Mouse (Mus musculus): ENCODE data around the gene Myo10. TPM values are rescaled to one million over a fixed set of nuclear protein-coding genes. Genes with fewer than 3 reads are reported as not detected.

Myo10 gene
- polyA plus RNA-seq, 1 experiment from 2014 or later, result 28.4 TPM

DNA sequence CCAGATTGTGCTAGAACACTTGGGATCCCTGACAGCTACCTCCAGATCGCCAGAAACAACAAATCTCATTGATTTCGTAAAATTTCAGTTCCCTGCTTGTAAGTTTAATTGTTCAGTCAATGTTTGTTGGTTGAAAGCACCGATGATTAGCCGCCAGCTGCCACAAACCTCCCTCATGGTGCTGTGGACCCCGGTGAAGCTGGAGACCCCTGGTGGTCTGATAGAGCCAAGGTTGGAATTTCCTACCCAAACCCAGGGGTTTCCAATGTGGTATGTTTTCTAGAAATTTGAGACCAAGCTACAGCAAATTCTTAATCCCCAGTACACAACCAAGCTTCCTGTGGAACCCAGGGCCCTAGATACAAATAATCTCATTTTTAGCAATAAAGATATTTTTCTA lies 179.4 kb downstream of the Myo10 start:
- Histone ChIP-seq H3K4me2 (no peak overlapping the region), H3K4me1 (peaks cover 3% of the 10 kb centered on the region; the same call in 1 of the 2 replicates), H3K9me3 (no peaks in the 10 kb centered on the region), H3K36me3 (peaks cover 83% of the 10 kb centered on the region), H3K4me3 (no peak overlapping the region), H3K9ac (no peak overlapping the region), H3K27ac (no peak overlapping the region), H3K27me3 (no peaks in the 10 kb centered on the region)
- no peak for ATAC-seq (ENCODE audit: insufficient number of reproducible peaks, low FRiP score, low TSS enrichment, low read depth)
- WGBS, result 75% methylated on average over 5 of the region's 5 CpGs

DNA sequence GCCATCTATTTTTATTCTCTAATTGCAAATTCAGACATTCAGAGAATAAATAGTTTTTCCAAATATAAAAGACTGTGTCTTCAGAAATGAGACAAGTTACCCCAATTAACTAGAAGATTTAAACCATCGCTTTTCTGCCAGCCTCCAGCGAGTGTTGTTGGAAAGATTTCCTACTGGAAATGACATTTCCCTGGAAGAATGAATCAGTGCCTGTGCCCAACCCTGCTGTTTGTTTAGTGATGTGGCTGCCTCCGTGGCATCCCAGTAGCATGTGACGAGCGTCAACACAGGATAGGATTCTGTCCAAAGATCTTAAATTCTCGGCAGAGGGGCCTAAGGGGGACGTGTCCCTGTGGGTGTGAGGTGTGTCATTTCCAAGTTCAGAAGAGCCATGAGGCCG lies 179.9 kb downstream of the Myo10 start:
- Histone ChIP-seq H3K9ac (no peak overlapping the region), H3K27me3 (no peaks in the 10 kb centered on the region), H3K4me1 (peaks cover 3% of the 10 kb centered on the region; the same call in 1 of the 2 replicates), H3K9me3 (no peaks in the 10 kb centered on the region), H3K4me2 (no peak overlapping the region), H3K4me3 (no peak overlapping the region), H3K36me3 (peaks cover 85% of the 10 kb centered on the region), H3K27ac (no peak overlapping the region)
- no peak for ATAC-seq (ENCODE audit: insufficient number of reproducible peaks, low FRiP score, low TSS enrichment, low read depth)
- WGBS, result 83% methylated on average over 8 of the region's 8 CpGs

- H3K9me3 ChIP-seq, result no peaks in the 10 kb centered on the region
- no peaks in the 10 kb centered on the region for H3K27me3 ChIP-seq
- H3K4me1 ChIP-seq, result peaks cover 3% of the 10 kb centered on the region; the same call in 1 of the 2 replicates
- H3K4me2 ChIP-seq, result no peak overlapping the region
- no peak overlapping the region for H3K27ac ChIP-seq
- H3K4me3 ChIP-seq, result no peak overlapping the region
- H3K9ac ChIP-seq, result no peak overlapping the region
- H3K36me3 ChIP-seq, result peaks cover 87% of the 10 kb centered on the region
- no peak for ATAC-seq (ENCODE audit: insufficient number of reproducible peaks, low FRiP score, low TSS enrichment, low read depth)
- 39% methylated on average over 15 of the region's 15 CpGs for WGBS
Measured at GRCm38 (mm10) chr15:25803111-25803510, 180.8 kb downstream of the Myo10 start.

DNA sequence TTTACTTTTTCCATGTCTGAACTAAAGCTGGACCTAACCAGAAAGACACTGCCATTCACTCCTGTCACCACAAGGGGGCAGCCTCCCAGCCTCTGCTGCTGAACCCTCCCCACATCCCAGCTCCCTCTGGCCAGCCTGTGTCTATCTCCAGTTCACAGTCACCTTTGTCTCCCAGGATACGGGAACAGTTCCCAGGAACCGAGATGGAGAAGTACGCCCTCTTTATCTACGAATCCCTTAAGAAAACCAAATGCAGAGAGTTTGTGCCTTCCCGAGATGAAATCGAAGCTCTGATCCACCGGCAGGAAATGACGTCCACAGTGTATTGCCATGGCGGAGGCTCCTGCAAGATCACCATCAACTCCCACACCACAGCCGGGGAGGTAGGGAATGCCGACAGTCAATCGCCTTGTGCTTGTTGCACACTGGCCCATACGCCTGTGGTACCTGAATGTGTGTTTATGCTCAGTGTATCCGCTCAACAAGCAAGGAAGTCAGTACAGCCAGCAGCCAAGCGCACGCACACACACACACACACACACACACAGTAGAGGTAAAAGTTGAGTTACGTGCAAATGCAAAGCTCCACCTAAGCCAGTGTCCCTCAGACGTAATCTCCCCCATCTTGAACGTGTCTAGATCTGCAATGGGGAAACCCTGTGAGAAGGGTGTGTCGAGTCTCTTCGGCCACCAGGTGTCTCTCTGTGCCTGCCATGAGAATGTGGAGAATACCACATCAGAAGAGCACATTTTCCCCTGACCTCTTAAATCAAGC lies 183.2 kb downstream of the Myo10 start:
- peaks cover 88% of the 10 kb centered on the region for H3K36me3 ChIP-seq
- no peak overlapping the region for H3K4me3 ChIP-seq

GRCm38 (mm10) chr15:25806363-25806762 lies 184.0 kb downstream of the Myo10 start:
- Histone ChIP-seq H3K4me2 (no peak overlapping the region), H3K27ac (no peak overlapping the region), H3K36me3 (peaks cover 88% of the 10 kb centered on the region), H3K4me3 (no peak overlapping the region), H3K27me3 (no peaks in the 10 kb centered on the region), H3K9ac (no peak overlapping the region), H3K9me3 (no peaks in the 10 kb centered on the region), H3K4me1 (peaks cover 3% of the 10 kb centered on the region; the same call in 1 of the 2 replicates)
- WGBS, result 85% methylated on average over 17 of the region's 17 CpGs
- ATAC-seq (ENCODE audit: insufficient number of reproducible peaks, low FRiP score, low TSS enrichment, low read depth), result no peak

More for the DNA sequence above, 183.2 kb downstream of the Myo10 start:
- no peaks in the 10 kb centered on the region for H3K27me3 ChIP-seq
- peaks cover 3% of the 10 kb centered on the region; the same call in 1 of the 2 replicates for H3K4me1 ChIP-seq
- no peak overlapping the region for H3K4me2 ChIP-seq
- H3K27ac ChIP-seq, result no peak overlapping the region
- H3K9ac ChIP-seq, result no peak overlapping the region
- ATAC-seq (ENCODE audit: insufficient number of reproducible peaks, low FRiP score, low TSS enrichment, low read depth), result no peak
- WGBS, result 82% methylated on average over 21 of the region's 21 CpGs
- no peaks in the 10 kb centered on the region for H3K9me3 ChIP-seq

GRCm38 (mm10) chr15:25806878-25807277 lies 184.6 kb downstream of the Myo10 start:
- H3K4me1 ChIP-seq, result peaks cover 3% of the 10 kb centered on the region; the same call in 1 of the 2 replicates
- H3K4me2 ChIP-seq, result no peak overlapping the region
- H3K36me3 ChIP-seq, result peaks cover 88% of the 10 kb centered on the region
- H3K9ac ChIP-seq, result no peak overlapping the region
- no peaks in the 10 kb centered on the region for H3K27me3 ChIP-seq
- no peak overlapping the region; the same call in 1 of the 2 replicates for H3K27ac ChIP-seq
- ATAC-seq (ENCODE audit: insufficient number of reproducible peaks, low FRiP score, low TSS enrichment, low read depth), result no peak
- H3K4me3 ChIP-seq, result no peak overlapping the region
- no peaks in the 10 kb centered on the region for H3K9me3 ChIP-seq
- 80% methylated on average over 9 of the region's 9 CpGs for WGBS

DNA sequence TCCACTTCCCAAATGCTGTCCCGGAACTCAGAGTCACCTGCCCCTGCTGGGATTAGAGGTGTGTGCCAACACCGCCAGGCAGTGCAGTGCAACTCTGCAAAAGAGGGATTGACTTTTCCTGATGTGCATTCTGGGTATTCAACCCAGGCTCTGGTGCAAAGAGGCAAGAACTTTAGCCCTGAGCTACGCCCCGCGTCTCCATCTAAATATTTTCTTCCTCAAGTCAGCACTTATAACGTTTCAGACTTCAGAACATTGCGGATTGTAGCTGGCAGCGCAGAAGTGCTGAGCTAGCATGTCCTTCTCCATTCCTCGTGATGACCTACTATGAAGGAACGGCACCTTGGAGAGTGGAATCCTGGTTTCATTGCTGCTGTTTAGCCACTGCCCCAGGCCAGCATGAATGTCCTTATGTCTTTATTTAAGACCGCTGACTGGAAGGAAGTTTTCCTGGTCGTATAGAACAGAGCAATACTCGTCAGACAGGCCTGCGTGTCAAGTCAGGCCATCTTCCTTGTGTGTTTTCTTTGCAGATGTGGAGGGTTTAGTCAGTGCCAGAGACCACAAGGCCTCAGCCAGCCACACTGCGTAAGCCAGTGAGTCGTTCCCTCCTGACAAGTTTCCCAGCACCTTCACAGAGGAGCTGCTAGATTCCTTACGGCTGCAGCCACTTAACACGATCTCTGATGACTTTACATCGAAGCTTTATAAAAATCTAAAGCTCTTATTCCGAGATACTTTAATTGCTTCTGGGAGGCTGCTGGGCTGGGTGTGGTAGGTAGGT lies 186.5 kb downstream of the Myo10 start:
- ATAC-seq (ENCODE audit: insufficient number of reproducible peaks, low FRiP score, low TSS enrichment, low read depth), result no peak
- peaks cover 3% of the 10 kb centered on the region; the same call in 1 of the 2 replicates for H3K4me1 ChIP-seq
- H3K9me3 ChIP-seq, result no peaks in the 10 kb centered on the region
- H3K36me3 ChIP-seq, result peaks cover 83% of the 10 kb centered on the region
- no peak overlapping the region for H3K27ac ChIP-seq
- H3K4me3 ChIP-seq, result no peak overlapping the region
- H3K27me3 ChIP-seq, result no peaks in the 10 kb centered on the region
- no peak overlapping the region for H3K4me2 ChIP-seq
- WGBS, result 77% methylated on average over 20 of the region's 20 CpGs
- no peak overlapping the region for H3K9ac ChIP-seq

DNA sequence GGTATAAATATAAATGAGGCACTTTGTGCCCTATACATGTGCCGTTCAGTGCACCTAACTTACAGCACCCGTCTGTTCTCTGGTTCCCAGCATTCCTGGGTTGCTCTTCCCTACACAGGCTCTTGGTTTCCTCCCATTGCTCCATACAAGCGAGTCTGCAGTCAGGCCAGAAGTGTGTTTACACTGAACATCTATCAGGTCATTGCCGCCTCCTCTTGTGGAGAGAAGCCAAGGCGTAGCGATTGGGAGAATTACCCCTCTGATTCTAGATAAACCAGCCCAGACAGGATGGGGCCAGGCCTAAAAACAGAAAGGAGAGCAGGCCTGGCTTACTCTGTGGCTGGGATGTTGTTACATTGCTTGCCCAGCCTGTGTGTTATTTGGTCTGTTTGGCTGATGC lies 187.3 kb downstream of the Myo10 start:
- peaks cover 3% of the 10 kb centered on the region; the same call in 1 of the 2 replicates for H3K4me1 ChIP-seq
- H3K4me3 ChIP-seq, result no peak overlapping the region
- no peaks in the 10 kb centered on the region for H3K27me3 ChIP-seq
- no peak overlapping the region for H3K27ac ChIP-seq
- no peak overlapping the region for H3K4me2 ChIP-seq
- ATAC-seq (ENCODE audit: insufficient number of reproducible peaks, low FRiP score, low TSS enrichment, low read depth), result no peak
- 81% methylated on average over 6 of the region's 6 CpGs for WGBS
- peaks cover 1% of the 10 kb centered on the region; the same call in 1 of the 2 replicates for H3K9me3 ChIP-seq
- H3K9ac ChIP-seq, result no peak overlapping the region
- H3K36me3 ChIP-seq, result peaks cover 81% of the 10 kb centered on the region

- no peaks in the 10 kb centered on the region for H3K4me1 ChIP-seq
- H3K9me3 ChIP-seq, result peaks cover 4% of the 10 kb centered on the region; the same call in 1 of the 2 replicates
Measured at GRCm38 (mm10) chr15:25811834-25812250, 189.5 kb downstream of the Myo10 start.

DNA sequence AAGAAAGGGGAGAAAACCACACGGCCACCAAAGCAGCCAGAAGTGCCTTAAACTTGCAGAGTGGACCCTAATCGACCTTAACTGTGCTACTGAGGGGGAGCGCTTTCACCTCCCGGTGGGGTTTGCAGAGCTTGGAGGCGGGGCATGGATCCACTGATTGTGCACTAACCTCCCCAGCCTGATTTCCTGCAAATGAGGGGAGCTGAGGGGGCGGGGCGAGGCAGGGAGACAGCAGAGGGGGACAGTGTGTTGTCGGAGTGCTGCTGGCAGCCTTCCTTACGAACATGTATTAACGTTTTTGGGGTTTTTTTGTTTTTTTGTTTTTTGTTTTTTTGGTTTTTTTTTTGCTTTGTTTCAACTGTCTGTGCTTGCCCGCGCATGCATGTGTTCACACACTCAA lies 190.2 kb downstream of the Myo10 start:
- Histone ChIP-seq H3K4me2 (no peak overlapping the region), H3K27me3 (no peaks in the 10 kb centered on the region), H3K4me3 (no peak overlapping the region), H3K27ac (no peak overlapping the region), H3K36me3 (peaks cover 67% of the 10 kb centered on the region), H3K9me3 (peaks cover 4% of the 10 kb centered on the region; the same call in 1 of the 2 replicates), H3K4me1 (no peaks in the 10 kb centered on the region), H3K9ac (no peak overlapping the region)
- WGBS, result 62% methylated on average over 12 of the region's 12 CpGs
- no peak for ATAC-seq (ENCODE audit: insufficient number of reproducible peaks, low FRiP score, low TSS enrichment, low read depth)

More at GRCm38 (mm10) chr15:25811834-25812250, 189.5 kb downstream of the Myo10 start:
- Histone ChIP-seq H3K4me2 (no peak overlapping the region), H3K36me3 (peaks cover 73% of the 10 kb centered on the region), H3K27me3 (no peaks in the 10 kb centered on the region), H3K27ac (no peak overlapping the region), H3K4me3 (no peak overlapping the region), H3K9ac (no peak overlapping the region)
- ATAC-seq (ENCODE audit: insufficient number of reproducible peaks, low FRiP score, low TSS enrichment, low read depth), result no peak
- 76% methylated on average over 11 of the region's 11 CpGs for WGBS

GRCm38 (mm10) chr15:25814535-25814934 lies 192.2 kb downstream of the Myo10 start:
- no peak for ATAC-seq (ENCODE audit: insufficient number of reproducible peaks, low FRiP score, low TSS enrichment, low read depth)
- peaks cover 48% of the 10 kb centered on the region for H3K36me3 ChIP-seq
- H3K4me2 ChIP-seq, result no peak overlapping the region
- no peak overlapping the region for H3K4me3 ChIP-seq
- H3K9me3 ChIP-seq, result peaks cover 4% of the 10 kb centered on the region; the same call in 1 of the 2 replicates
- no peak overlapping the region for H3K27ac ChIP-seq
- 63% methylated on average over 3 of the region's 3 CpGs for WGBS
- no peaks in the 10 kb centered on the region for H3K4me1 ChIP-seq
- no peak overlapping the region for H3K9ac ChIP-seq
- no peaks in the 10 kb centered on the region for H3K27me3 ChIP-seq

- no peak overlapping the region for H3K4me2 ChIP-seq
- H3K27ac ChIP-seq, result no peak overlapping the region
- WGBS, result 81% methylated on average over 2 of the region's 2 CpGs
- no peaks in the 10 kb centered on the region for H3K4me1 ChIP-seq
- ATAC-seq (ENCODE audit: insufficient number of reproducible peaks, low FRiP score, low TSS enrichment, low read depth), result no peak
- H3K36me3 ChIP-seq, result peaks cover 24% of the 10 kb centered on the region
- peaks cover 4% of the 10 kb centered on the region; the same call in 1 of the 2 replicates for H3K9me3 ChIP-seq
- H3K27me3 ChIP-seq, result no peaks in the 10 kb centered on the region
- H3K9ac ChIP-seq, result no peak overlapping the region
- H3K4me3 ChIP-seq, result no peak overlapping the region
Measured at GRCm38 (mm10) chr15:25817191-25817590, 194.9 kb downstream of the Myo10 start.
